Mouse (Mus musculus) gastrocnemius, postnatal 36 days (tissue): ENCODE measurements around the gene Guca2b. TPM values are rescaled to one million over a fixed set of nuclear protein-coding genes. Genes with fewer than 3 reads are reported as not detected.
"Not testable (repeated sequence)": the region's sequence is repeated elsewhere in the genome, so short reads cannot be mapped to it uniquely, and the experiment has no call there.

Experiments
- DNase-seq, 2 experiments: peaks; one replicate each; pipeline ENCODE4 v3.0.0; 2022
- intact Hi-C: fragments of 180-260 bp; cut with DNase I; formaldehyde crosslinking; loops from one replicate; pipeline ENCODE4 v1.15.1; 2025
- total RNA-seq, 2 experiments: library from RNA; stranded (reverse); gene quantifications; 2 replicates each; pipeline ENCODE4 v1.2.3; 2021

The Guca2b gene
- total RNA-seq, 2 experiments from 2014 or later, result not detected

DNA sequence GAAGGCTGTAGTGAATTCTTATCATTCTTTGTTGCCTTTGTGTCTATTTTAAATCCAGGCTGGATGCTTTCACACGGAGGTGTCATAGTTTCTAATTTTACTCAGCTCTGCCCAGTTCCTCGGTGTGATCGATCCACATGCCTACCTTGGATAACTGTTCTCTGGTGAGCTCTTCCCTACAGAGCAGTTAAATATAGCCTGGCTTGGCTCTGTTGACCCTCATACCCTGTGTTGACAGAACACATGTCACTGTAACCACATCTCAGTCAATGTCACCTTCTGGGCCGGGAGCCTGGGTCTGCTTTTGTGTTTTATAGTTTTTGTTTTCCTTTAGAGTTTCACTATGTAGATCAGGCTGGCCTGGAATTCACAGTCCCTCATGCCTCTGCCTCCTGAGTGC lies 3.4 kb upstream of the Guca2b start:
- DNase-seq, result no peak
- intact Hi-C loops, result loop anchor here (10.0 kb wide), 1 partner anchor 417 kb away; no protein-coding TSS in a partner anchor

DNA sequence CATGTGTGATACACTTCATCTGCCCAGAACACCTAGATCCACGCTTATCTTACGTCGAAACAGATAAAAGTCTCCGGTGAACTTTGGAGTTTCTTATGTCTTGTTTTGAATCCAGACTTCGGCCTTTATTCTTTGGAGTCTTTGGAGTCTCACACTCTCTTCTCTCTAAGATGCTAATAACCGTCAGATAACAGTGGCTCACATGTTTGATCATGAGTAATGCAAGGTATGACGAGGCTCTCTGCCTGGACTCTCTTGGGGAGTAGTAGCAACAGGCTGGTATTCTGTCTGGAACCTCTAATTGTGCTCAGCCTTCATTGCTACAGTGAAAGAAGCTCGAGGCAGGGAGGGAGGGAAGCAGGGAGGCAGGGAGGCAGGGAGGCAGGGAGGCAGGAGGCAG lies 1.3 kb upstream of the Guca2b start:
- DNase-seq, result no peak
- intact Hi-C loops, result loop anchor here (10.0 kb wide), 1 partner anchor 415 kb away; no protein-coding TSS in a partner anchor

DNA sequence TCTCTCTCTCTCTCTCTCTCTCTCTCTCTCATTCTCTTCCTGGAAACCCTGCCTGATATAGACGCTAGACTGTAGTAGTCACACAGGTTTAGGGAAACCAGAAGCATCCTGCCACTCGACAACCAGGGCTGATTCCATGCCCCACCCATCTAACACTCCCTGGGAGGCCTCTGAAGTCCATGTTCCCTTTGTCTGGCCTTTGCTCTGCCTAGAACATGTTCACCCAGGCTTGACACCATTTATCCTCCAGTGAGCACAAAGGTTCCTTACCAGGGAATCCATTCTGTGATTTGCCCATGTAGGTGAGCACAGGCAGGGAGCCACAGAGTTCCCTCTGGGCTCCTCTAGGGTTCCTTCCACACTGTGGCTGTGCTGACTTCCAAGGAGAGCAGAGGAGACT lies 508 bp downstream of the Guca2b start:
- intact Hi-C loops, result no loop called here
- no peak for DNase-seq

DNA sequence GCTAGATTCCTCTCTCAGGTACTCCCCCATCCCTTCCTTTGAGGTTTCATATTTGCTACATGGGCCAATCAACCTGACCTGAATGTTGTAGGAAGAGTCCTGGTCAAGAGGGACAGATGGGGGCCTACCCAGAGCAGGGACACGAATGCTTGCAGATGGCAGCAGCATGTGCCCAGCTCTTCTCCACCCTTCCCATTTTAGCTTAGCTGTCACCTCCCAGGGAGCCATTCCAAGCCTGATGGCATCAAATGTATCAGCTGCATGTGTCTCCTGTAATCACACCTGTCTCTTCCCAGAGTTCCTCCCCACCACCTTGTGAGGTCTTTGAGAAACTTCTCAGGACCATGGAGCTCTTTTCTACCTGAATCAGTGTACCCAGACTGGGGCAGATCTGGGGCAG lies 1.7 kb downstream of the Guca2b start:
- intact Hi-C loops, result no loop called here
- DNase-seq, result no peak

DNA sequence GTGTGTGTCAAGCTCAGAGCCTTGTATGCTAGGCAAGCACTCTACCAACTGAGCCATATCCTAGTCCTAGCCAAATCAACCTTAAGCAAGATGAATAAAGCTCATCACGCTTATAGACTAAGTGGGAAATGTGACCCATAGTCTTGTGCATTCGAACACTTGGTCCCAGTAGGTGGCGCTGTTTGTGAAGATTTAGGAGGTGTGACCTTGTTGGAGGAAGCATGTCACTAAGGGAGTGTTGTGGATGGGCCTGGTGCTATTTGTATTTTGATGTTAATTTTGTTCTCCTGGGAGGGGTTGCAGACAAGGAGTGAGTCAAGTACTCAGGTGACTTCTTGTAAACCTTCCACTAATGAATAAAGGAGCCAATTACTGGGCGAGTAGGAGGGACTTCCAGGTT lies 16.1 kb downstream of the Guca2b start:
- DNase-seq, result no peak
- intact Hi-C loops, result no loop called here

DNA sequence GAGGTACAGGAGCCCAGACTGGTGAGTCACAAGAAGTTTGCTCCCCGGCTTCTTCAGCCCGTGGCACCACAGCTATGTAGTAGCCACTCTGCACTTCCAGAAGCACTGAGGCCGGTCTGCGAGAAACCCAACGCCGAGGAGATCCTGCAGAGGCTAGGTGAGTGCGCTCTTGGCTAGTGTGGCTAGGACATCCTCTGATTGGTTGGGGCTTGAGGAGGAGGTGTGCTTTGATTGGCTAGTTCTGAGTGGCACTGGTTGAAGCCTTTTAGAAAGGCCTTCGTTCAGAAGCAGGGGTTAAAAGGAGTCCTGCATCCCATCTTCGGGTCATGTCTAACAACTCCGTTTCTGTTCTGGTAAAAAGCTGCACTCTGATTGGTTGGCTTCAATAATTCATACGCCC lies 20.1 kb downstream of the Guca2b start:
- intact Hi-C loops, result no loop called here
- DNase-seq, result no peak

DNA sequence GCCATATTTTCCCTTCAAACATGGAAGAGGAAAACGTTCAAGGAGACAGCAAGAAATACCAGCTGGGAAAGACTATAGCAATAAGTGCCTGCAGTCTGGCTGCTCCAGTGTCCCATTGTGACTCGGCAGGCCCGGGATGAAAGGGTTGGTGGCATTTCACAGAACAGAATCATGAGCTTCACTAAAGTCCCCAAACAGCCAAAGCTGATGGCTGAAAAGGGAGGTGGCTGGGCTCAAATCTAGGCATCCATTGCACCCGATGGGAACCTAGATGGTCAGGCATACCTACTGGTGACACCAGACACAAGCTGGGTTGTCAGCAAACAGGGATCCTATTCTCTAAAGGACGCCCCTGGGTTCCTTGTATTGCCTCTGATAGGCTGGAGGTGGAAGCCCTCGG lies 20.8 kb downstream of the Guca2b start:
- intact Hi-C loops, result no loop called here

DNA sequence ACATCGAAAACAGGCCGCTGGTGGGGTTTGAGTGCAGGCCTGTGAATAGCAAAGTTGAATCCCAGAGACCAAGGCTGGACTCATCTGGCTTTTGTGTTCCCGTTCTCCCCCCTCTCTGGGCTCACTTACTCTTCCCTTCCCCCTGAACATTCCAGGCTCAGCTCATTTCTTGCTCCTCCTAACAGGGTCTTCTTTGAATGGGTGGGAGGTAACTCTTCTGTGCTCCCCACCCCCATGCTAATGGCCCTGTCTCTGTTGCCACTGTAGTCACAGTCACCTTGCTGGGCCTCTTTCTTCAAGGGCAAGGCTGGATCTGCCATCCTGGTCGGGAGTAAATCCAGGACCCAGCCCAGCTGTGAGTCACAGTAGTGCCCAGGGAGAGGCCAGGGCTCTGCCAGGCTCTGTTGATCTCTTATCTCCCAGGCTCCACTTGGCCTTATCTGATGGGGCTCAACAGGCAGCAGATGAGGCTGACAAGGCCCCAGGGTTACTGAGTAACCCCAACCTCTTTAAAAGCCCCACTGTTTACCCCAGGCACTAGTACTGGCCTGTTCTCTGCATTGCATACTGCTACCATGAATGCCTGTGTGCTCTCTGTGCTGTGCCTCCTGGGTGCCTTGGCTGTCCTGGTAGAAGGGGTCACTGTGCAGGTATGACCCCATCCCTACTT lies 21.4 kb downstream of the Guca2b start, which contains the start of gene Guca2a:
Gene Guca2a (plus strand): TSS at position 529 of the 670 bp plus-strand sequence.
- DNase-seq, result no peak
- intact Hi-C loops, result no loop called here

More for the DNA sequence above, 20.8 kb downstream of the Guca2b start:
- DNase-seq, result no peak

DNA sequence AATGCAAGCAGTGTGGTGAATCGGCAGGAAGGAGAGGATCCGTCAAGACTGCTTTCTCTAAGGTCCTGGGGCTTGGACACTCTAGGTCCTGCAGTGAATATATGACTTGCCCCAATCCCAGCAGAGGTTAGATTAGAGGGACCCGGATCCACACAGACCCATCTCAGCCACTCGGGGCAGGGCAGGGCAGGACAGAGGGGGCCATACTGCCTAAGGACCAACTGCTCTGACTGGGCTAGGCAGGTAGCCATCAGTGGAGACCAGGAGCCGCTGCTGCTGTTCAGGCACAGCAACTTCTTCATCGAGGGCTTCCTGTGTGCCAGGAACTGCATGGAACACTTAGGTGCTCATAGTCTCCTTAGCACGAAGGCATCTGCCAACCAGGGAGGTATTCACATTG lies 22.0 kb downstream of the Guca2b start:
- intact Hi-C loops, result no loop called here
- DNase-seq, result no peak

DNA sequence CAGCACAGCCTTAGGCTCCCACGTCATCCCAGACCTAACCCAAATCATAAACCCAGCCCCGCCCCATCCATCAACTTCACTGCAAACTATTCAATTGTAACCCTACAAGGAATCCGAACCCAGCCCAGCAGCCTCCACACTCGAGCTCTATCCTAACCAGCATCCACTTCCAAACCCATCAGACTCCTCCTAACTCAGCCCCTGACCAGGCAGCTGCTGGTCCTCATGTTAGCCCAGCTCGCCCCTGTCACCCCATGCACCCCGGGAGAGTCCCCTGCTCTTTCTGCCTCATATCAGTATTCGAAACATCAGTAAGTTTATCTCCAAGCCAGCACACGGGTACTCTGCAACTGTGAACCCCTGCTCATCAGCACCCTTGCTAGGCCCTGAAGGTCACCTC lies 23.1 kb downstream of the Guca2b start:
- no peak for DNase-seq
- intact Hi-C loops, result no loop called here

DNA sequence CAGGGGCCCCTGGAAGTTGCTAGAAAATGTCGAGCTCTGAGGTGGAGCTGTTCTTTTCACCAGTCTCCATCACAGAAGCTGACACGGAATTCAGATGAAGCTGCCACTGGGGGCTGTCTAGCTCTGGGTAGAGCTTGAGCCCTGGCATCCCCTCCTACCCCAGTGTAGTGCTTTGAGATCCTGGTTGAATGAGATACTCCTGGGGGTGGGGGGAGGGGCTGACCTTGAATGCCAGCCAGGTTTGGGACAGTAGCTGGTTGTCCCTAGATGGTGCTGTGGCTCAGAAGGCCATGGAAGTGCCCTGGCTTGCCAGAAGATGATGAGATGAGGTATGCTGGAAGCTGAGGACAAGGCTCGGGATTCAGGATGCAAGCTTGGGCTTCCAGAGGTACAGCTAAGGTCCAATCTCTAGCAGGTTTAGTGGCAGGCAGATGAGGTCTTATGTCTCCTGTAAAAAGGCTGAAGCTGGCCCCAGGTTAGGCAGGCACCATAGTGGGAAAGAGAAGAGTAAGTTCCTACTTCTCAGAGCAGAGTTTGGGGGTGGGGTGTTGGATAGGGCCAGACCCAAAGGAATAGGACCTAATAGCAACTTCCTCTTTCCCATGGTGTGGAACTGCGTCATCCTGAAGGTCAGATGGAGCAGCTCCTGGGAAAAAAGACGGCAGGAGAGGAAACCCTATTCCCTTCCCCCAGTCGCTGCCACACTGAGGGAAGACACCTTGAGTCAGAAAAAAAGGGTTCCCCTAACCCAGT lies 23.7 kb downstream of the Guca2b start:
- DNase-seq, result no peak
- intact Hi-C loops, result loop anchor here (5.0 kb wide), 1 partner anchor 32 kb away; no protein-coding TSS in a partner anchor

DNA sequence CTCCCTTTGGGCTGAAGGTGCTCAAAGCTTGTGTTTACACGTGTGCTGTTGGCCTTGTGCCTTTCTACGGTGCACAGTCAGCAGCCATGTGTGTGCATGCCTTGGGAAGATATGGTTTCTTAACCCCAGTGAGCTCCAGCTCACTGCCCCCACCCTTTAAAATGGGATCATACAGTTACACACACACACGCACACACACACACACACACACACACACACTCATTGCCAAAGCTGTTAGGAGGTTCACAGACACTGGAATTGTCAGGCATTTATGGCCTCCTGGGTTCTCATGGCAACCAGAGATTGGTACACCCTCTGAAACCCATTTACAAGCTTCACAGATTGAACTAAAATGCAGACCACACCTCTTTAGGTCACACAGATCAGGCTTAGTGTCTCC lies 24.8 kb downstream of the Guca2b start:
- intact Hi-C loops, result loop anchor here (5.0 kb wide), 1 partner anchor 33 kb away; no protein-coding TSS in a partner anchor
- DNase-seq, result no peak

DNA sequence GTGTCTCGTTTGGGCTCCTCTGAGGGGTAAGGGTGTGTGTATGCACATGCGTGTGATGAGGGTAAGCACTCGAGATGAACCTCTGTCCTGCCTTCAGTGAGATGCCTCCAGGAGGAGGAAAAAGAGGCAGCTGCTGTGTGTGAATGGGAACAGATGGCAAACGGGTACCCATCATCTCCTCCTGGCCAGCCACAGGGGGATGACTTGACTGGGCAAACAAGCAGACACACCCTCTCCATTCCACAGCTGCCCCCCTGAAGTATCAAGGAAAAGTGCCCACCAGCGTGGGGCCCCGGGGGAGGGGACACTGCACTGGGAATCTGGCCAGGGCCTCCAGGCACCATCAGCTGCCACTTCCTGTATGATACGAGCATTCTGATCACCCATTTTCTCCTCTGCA lies 25.4 kb downstream of the Guca2b start:
- no peak for DNase-seq
- intact Hi-C loops, result loop anchor here (5.0 kb wide), 1 partner anchor 34 kb away; no protein-coding TSS in a partner anchor

DNA sequence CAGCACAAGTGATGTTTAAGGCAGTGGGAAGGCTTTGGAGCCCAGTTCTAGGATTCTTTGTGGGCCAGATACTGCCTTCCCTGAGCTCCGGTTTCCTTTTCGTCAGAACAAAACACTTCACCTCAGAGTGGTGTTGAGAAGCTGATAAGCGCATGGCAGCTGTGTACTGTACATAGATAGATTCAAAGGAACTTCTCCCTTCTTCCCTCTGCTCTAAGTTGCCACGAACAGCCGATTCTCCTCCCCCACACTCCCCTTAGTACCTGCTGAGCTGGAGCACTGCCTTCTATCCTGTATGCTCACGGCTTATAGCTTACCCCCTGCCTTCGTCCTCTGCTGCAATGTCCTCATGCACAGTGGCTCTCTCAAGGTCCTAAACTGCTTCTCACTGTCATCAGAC lies 26.0 kb downstream of the Guca2b start:
- intact Hi-C loops, result loop anchor here (5.0 kb wide), 1 partner anchor 35 kb away; no protein-coding TSS in a partner anchor
- DNase-seq, result no peak

DNA sequence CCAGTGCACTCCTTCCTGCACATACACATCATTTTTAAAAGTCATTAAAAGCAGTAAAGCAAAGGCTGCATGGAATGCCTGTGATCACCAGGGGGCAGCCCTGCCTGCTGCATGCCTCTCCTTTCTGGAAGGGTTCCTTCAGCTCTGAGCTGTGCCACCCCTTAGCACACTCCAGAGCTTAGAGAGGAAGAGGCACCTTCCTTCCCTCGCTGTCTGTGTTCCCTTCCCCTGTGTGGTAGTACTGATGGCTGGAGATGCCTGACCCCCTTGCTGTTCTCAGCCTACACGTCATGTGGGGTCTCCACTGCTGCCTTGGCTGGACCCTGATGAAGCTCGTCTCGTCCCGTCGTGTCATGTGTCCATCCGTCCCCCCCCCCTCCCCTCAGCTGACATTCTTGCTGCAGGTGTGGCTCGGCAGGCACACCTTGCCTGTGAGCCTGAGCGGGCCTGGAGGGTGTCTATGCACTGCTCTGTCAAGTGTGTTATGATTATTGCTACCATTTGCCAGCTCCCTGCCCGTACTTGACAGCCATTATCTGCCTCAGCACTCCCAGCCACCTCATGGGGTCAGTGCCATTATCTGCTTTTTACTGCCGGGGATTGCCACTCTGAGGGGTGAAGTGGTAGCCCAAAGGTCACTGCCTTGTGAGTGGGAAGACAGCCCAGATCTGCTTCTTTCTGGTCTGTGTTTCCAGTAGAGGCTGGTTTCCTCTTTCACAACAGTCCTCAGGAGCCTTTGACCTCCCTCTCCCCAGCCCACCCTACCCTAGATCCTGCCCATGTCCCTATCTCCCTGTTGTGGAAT lies 27.4 kb downstream of the Guca2b start:
- peak in 1 of 2 experiments; percentile 22 for DNase-seq
- intact Hi-C loops, result loop anchor here (5.0 kb wide), 1 partner anchor 36 kb away; no protein-coding TSS in a partner anchor

DNA sequence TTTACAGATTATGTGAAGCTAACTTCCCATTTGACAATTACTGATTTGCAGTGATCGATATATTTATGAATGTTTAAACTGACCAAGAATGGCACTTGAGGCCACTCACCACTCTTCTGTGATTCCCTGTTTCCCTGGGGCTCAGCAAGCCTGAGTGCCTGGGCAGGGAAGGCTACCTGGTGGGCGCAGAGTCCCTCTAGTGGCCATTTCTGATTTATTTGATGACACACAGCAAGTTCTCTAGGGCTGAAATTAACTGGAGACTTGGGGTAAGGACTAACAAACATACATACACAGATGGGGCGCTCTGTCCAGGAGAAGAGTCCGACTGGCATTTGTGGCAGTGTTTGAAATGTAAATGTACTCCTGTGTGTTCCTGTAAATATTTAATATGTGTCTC lies 30.4 kb downstream of the Guca2b start:
- DNase-seq, result not testable (repeated sequence)
- intact Hi-C loops, result loop anchor here (5.0 kb wide), 1 partner anchor 201 kb away; no protein-coding TSS in a partner anchor

DNA sequence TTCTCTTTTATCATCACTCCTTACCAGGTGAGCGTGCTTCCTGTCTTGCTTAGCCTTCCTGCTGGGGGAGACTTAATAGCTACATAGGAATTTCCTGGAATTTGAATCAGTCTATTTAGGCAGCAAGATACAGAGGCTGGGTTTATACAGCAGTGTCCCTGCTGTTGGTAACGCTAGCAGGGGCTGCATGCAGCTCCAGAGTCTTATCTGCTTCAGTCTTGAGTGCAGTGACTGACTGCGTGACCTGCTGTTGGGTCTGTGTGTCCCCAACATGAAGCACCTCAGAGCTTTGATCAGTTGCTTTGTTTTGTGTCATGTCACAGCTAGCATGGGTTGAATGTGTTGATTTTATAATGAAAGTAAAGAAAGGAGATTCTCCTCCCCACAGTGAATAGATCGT lies 31.4 kb downstream of the Guca2b start:
- no peak for DNase-seq
- intact Hi-C loops, result loop anchor here (5.0 kb wide), 1 partner anchor 200 kb away; no protein-coding TSS in a partner anchor

DNA sequence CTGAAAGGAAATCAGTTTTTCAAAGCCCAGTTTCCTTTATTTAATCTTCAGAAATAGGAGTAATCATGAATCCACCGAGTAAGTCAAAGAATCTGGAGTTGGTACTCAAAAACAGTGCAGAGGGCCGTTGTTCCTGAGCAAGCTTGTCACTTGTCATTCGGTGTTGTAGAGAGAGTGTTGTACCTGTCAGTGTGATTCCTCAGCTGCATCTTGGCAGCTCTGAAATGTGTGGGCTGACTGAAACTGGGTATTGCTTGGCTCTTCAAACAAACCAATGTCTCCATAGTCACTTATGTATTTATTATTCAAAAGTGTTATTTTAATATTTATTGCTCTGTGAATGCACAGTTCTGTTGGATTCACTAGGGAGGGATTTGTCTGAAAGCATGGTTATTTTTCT lies 31.9 kb downstream of the Guca2b start:
- no peak for DNase-seq
- intact Hi-C loops, result loop anchor here (5.0 kb wide), 1 partner anchor 200 kb away; no protein-coding TSS in a partner anchor

DNA sequence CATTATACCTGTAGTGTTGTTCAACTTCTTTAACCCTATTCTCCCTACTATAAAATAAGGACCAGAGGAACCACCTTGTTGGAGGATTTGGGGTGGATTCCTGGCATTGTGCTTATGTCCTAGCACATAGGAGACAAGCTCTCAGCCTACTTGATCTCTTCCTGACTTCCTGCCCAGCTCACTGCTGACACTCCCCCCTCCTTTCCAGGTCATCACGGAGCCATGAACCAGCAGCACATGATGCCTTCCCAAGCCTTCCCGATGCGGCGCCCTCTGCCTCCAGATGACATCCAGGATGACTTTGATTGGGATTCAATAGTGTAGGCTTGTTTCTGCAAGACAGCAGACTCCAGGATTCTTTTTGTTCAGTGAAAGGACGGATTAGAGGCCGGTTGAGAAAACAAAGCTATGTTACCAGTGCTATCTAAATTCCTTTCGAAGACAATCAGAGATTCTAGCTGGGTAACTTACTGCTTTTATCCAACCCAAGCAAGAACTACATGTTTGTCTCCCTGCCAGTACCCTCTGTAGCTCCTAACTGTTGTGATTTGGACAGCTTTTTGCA lies 32.6 kb downstream of the Guca2b start:
- no peak for DNase-seq
- intact Hi-C loops, result loop anchor here (5.0 kb wide), 1 partner anchor 199 kb away; no protein-coding TSS in a partner anchor

DNA sequence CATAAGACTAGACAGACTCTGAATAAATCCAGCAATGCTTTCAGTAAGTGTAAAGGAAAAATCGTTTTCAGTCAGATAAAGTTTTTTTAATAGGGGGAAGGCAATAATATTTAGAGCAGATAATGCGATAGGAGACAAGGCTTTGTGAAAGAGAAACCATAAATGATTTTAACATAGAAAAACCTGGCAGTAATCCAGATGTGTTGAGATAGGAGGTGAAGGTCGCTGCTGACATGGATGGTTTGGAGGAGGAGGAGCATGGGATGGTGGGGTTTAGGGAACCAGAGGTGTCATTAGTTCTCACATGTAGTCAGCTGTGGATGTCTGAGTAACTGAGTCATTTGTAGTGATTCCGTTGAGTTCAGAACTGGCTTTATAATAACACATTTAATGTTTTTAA lies 44.0 kb downstream of the Guca2b start:
- no peak for DNase-seq
- intact Hi-C loops, result no loop called here
